27 mouse cellular contexts compared by ENCODE assay signal in the genomic region with DNA sequence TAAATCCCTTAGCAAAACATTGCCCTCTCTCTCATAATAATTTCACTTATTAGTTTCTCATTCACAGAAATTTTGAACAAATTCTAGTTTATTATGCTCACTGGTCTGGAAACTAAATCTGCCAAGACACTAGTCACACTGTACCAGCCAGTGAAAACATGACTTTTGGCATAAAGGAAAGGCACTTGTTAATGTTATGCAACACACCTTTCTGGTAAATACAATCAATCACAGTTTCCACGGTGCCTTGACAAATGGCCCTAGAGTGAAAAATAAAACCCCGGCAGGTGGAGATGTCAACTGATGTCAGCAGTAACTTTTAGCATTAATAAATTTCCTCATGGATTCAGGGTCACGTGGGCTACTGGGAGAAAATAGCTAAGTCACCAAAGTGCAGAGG.
"Had no signal": no experiment of that assay in that cellular context is flagged by ENCODE, and none has a peak within 500 bp of the region (broad histone marks: within the 10 kb centered on the region; RNA-seq: fewer than 3 reads in every experiment).

No protein-coding gene starts in this region.

- H3K4me1 ChIP-seq: heart, embryonic 13.5 days; heart, embryonic 15.5 days; hindbrain, embryonic 15.5 days; limb, embryonic 13.5 days; limb, embryonic 15.5 days; liver, embryonic 12.5 days had no signal

- H3K36me3 ChIP-seq: heart, embryonic 13.5 days; heart, embryonic 15.5 days; hindbrain, embryonic 13.5 days; hindbrain, embryonic 15.5 days; kidney, embryonic 15.5 days; limb, embryonic 13.5 days; limb, embryonic 15.5 days; liver, embryonic 12.5 days had no signal

- H3K27me3 ChIP-seq: heart, embryonic 13.5 days; heart, embryonic 15.5 days; hindbrain, embryonic 13.5 days; hindbrain, embryonic 15.5 days; kidney, embryonic 15.5 days; limb, embryonic 13.5 days; limb, embryonic 15.5 days; liver, embryonic 12.5 days had no signal

- H3K27ac ChIP-seq: heart, embryonic 13.5 days; heart, embryonic 15.5 days; hindbrain, embryonic 13.5 days; hindbrain, embryonic 15.5 days; hindbrain, postnatal 0 days; kidney, embryonic 15.5 days; kidney, postnatal 0 days; left cerebral cortex, adult 2 months; limb, embryonic 13.5 days; limb, embryonic 15.5 days; liver, embryonic 12.5 days; liver, embryonic 14.5 days had no signal

- H3K4me3 ChIP-seq: heart, adult 2 months; heart, embryonic 13.5 days; heart, embryonic 15.5 days; hindbrain, embryonic 13.5 days; hindbrain, embryonic 15.5 days; kidney, embryonic 15.5 days; left cerebral cortex, adult 2 months; limb, embryonic 13.5 days; limb, embryonic 15.5 days; liver, embryonic 12.5 days had no signal

- DNase-seq: gastrocnemius, postnatal 10 days; gastrocnemius, postnatal 25 days; heart, adult 11 months; heart, adult 2 months; heart, postnatal 14 days; heart, postnatal 36 days; kidney, adult 11 months; kidney, adult 9 months; kidney, postnatal 14 days; kidney, postnatal 36 days; layer of hippocampus, adult 9-11 months; layer of hippocampus, postnatal 36 days; left cerebral cortex, postnatal 4 days had no signal

- H3K9ac ChIP-seq: heart, embryonic 13.5 days; heart, embryonic 15.5 days; hindbrain, embryonic 13.5 days; hindbrain, embryonic 15.5 days; kidney, embryonic 15.5 days; limb, embryonic 13.5 days; limb, embryonic 15.5 days; liver, embryonic 12.5 days; liver, embryonic 14.5 days had no signal

- H3K9me3 ChIP-seq: heart, embryonic 13.5 days; heart, embryonic 15.5 days; hindbrain, embryonic 13.5 days; hindbrain, embryonic 15.5 days; kidney, embryonic 15.5 days; limb, embryonic 13.5 days; limb, embryonic 15.5 days; liver, embryonic 12.5 days had no signal

- ATAC-seq: hindbrain, postnatal 0 days; intestine, embryonic 16.5 days; liver, embryonic 12.5 days had no signal

- H3K4me2 ChIP-seq: heart, embryonic 11.5 days; heart, embryonic 13.5 days; heart, embryonic 15.5 days; hindbrain, embryonic 13.5 days; hindbrain, embryonic 15.5 days; kidney, embryonic 15.5 days; limb, embryonic 13.5 days; limb, embryonic 15.5 days; liver, embryonic 12.5 days had no signal
